Mouse (Mus musculus) C2C12 (cell line): ENCODE results near the gene Tec.

ENCODE experiments used
- CEBPB ChIP-seq: IDR thresholded peaks from one replicate; pipeline ENCODE4 v1.6.1; 2011; ENCODE audit warnings: low read depth, mild to moderate bottlenecking, control low read depth, moderate library complexity
- CTCF ChIP-seq: IDR thresholded peaks from one replicate; pipeline ENCODE4 v1.5.1; 2011; ENCODE audit not compliant: control insufficient read depth, insufficient read depth, insufficient read length

DNA sequence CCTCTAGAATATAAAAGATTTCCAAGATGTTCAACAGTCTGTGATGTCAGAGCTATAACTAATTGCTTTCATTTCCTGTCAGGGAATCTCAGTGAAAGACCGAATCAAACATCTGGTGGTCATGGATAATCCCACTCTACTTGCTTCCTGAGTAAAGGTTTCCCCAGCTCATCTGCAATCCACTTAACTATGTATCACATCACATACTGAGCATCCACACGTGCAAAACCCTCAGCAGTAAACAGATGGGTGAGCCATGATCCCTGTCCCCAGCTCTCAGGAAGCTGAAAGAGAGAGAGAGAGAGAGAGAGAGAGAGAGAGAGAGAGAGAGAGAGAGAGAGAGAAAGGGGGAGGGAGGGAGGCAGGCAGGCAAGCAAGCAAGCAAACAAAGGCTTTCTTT is 51.8 kb downstream of the Tec start:
- TF ChIP-seq CTCF: no peak
- no peak for TF ChIP-seq CEBPB
